7 mouse cellular contexts compared by ENCODE assay signal in genomic region chr19:53038435-53038938, GRCm38 (mm10). TPM values are rescaled to one million over a fixed set of nuclear protein-coding genes. Genes with fewer than 3 reads are reported as not detected.
DNase-seq lines count a peak whose midpoint lies in the region; ATAC-seq lines count a peak whose summit lies in the region.

No protein-coding gene starts in this region.

- peak overlapping the region; percentile 95 for H3K9ac ChIP-seq in midbrain, embryonic 13.5 days (replicated peaks)

- peak overlapping the region; percentile 67 for H3K4me2 ChIP-seq in midbrain, embryonic 13.5 days (replicated peaks)

- peaks cover 7% of the 10 kb centered on the region; the same call in 1 of the 2 replicates for H3K36me3 ChIP-seq in limb, embryonic 10.5 days
- H3K36me3 ChIP-seq in midbrain, embryonic 13.5 days: no peaks in the 10 kb centered on the region

- no peaks in the 10 kb centered on the region for H3K9me3 ChIP-seq in limb, embryonic 10.5 days (replicated peaks)
- no peaks in the 10 kb centered on the region for H3K9me3 ChIP-seq in midbrain, embryonic 13.5 days

- peak; percentile 92 for ATAC-seq in granulocyte monocyte progenitor cell, adult 5-6 weeks (replicated peaks; ENCODE audit: poor library complexity, severe bottlenecking)
- peak; percentile 99 for ATAC-seq in midbrain, embryonic 13.5 days

- peak; percentile 99 for DNase-seq in adrenal gland, adult 8-10 months
- DNase-seq in embryo, embryonic 9.5 days (ENCODE audit: extremely low spot score): peak; percentile 100
- DNase-seq in kidney, adult 11 months: peak; percentile 99
- DNase-seq in limb, embryonic 10.5 days (ENCODE audit: low spot score): peak; percentile 99
- DNase-seq in spleen, adult 12 weeks (ENCODE audit: low spot score): peak; percentile 97

- H3K27me3 ChIP-seq in limb, embryonic 10.5 days (ENCODE audit: low read depth, poor library complexity, severe bottlenecking): no peaks in the 10 kb centered on the region
- no peaks in the 10 kb centered on the region for H3K27me3 ChIP-seq in midbrain, embryonic 13.5 days

- H3K4me1 ChIP-seq in limb, embryonic 10.5 days: peaks cover 22% of the 10 kb centered on the region
- H3K4me1 ChIP-seq in midbrain, embryonic 13.5 days (replicated peaks): peaks cover 13% of the 10 kb centered on the region

- peak overlapping the region; percentile 96 for H3K27ac ChIP-seq in limb, embryonic 10.5 days
- H3K27ac ChIP-seq in midbrain, embryonic 13.5 days: peak overlapping the region; percentile 92

- WGBS in limb, embryonic 10.5 days: under 1% methylated on average over 39 of the region's 39 CpGs
- WGBS in midbrain, embryonic 13.5 days: under 1% methylated on average over 39 of the region's 39 CpGs

- H3K4me3 ChIP-seq in limb, embryonic 10.5 days: peak overlapping the region; percentile 83
- H3K4me3 ChIP-seq in midbrain, embryonic 13.5 days (replicated peaks): peak overlapping the region; percentile 93

RNA-seq across cellular contexts. Expression of gene Xpnpep1, which starts 1.5 kb away (rescaled TPM):
- total RNA-seq in adrenal gland, adult 8-10 months (2022): 10 to 100 TPM; 76.5 to 88.9 (median 81.1) TPM
- total RNA-seq in granulocyte monocyte progenitor cell, adult 5-6 weeks (2014; fragmentation: Nextera tagmentation): 43.6 and 77.0 TPM in 2 replicates
- total RNA-seq in granulocyte monocyte progenitor cell, adult 5-6 weeks (2017): 49.8 and 70.5 TPM in 2 replicates
- 138 and 152 TPM in 2 replicates for polyA plus RNA-seq in limb, embryonic 10.5 days (2016; fragmentation: Nextera tagmentation; extraction: Ambion mirVana)
- 121 and 129 TPM in 2 replicates for polyA plus RNA-seq in midbrain, embryonic 13.5 days (2015; fragmentation: Nextera tagmentation; extraction: Ambion mirVana)

Comparison
In these comparisons a context has a peak if more than half of its experiments do, and no peak if none do; other contexts are left out.
1. Peak in every context shown above with its lines: DNase-seq, ATAC-seq, H3K4me3 ChIP-seq and H3K27ac ChIP-seq.